Mouse (Mus musculus): ENCODE measurements at regions not wholly inside any gene's neighbourhood (a gene's known extent, or its start where the extent isn't known, plus 50 kb on each side); places are given as distances from the start of the nearest gene placed in this dataset.
"Not testable (repeated sequence)": the region's sequence is repeated elsewhere in the genome, so short reads cannot be mapped to it uniquely, and the experiment has no call there.

DNA sequence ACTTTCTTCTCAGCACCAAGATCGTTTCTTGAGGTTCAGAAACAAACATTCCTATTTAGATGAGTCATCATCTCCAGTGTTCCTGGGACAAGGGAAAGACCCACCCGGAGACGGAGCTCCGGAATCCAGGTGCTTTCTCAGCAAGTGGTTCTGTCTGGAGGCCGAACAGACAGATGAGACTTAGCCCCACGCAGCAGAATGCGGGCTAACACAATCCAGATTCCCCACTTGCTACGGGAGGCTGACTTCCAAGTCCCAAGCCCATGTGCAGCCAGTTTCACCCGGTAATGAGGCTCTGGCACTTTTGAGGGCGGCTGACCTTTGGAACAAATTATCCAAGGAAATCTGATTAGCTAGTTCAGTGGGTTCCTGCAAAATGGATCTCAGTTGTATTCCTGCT is 150.3 kb downstream of the Nucb2 start:
- WGBS (ENCODE audit: insufficient replicate concordance) = 66% methylated on average over 10 of the region's 10 CpGs
- Histone ChIP-seq H3K36me3 (replicated peaks; ENCODE audit: control insufficient read depth, insufficient read depth, low read depth) (no peaks in the 10 kb centered on the region), H3K9ac (replicated peaks) (no peak overlapping the region), H3K4me1 (replicated peaks; ENCODE audit: control insufficient read depth in 2 of 2, insufficient read depth in 2 of 2, low read length in 1 of 2) (no peaks in the 10 kb centered on the region), H3K27me3 (ENCODE audit: control insufficient read depth, insufficient read depth, low read length) (no peaks in the 10 kb centered on the region), H3K4me2 (ENCODE audit: low read depth) (no peak overlapping the region), H3K4me3 (ENCODE audit: insufficient read depth in 1 of 2, low read depth in 2 of 2, low read length in 2 of 2) (no peak overlapping the region), H3K9me3 (ENCODE audit: control insufficient read depth, low read length) (no peaks in the 10 kb centered on the region), H3K27ac (no peak overlapping the region)
- TF ChIP-seq CTCF (IDR thresholded peaks at IDR 0.05; ENCODE audit: low read depth) = no peak
- no peak for TF ChIP-seq EP300 (IDR thresholded peaks at IDR 0.05; ENCODE audit: low read depth)
- ATAC-seq (ENCODE audit: insufficient read depth) = no peak
- no peak for DNase-seq (ENCODE audit: low read depth in 3 of 3, low spot score in 3 of 3)

DNA sequence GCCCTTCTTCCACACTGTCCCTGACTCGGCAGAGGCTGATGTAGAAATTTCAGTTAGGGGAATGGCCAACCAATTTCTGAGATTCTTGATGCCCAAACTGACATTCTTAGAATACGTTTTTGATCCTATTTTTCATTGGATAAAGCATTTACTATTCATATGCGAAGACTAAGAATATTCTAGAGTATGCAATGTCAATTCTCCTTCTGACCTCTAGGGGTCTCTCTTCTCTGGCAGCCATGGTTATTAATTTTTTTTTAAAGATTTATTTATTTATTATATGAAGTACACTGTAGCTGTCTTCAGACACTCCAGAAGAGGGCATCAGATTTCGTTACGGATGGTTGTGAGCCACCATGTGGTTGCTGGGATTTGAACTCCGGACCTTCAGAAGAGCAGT is 152.9 kb downstream of the Nucb2 start:
- not testable (repeated sequence) for ATAC-seq (ENCODE audit: insufficient read depth); DNase-seq (ENCODE audit: low read depth in 3 of 3, low spot score in 3 of 3); H3K27ac ChIP-seq; H3K9me3 ChIP-seq (ENCODE audit: control insufficient read depth, low read length); H3K9ac ChIP-seq (replicated peaks); H3K4me2 ChIP-seq (ENCODE audit: low read depth); H3K36me3 ChIP-seq (replicated peaks; ENCODE audit: control insufficient read depth, insufficient read depth, low read depth); H3K4me3 ChIP-seq (ENCODE audit: insufficient read depth in 1 of 2, low read depth in 2 of 2, low read length in 2 of 2); H3K27me3 ChIP-seq (ENCODE audit: control insufficient read depth, insufficient read depth, low read length); H3K4me1 ChIP-seq (replicated peaks; ENCODE audit: control insufficient read depth in 2 of 2, insufficient read depth in 2 of 2, low read length in 1 of 2)
- peak; percentile 7; the same call in 1 of the 2 replicates for TF ChIP-seq CTCF (IDR thresholded peaks at IDR 0.05; ENCODE audit: low read depth)
- 74% methylated on average over 6 of the region's 6 CpGs for WGBS (ENCODE audit: insufficient replicate concordance)

DNA sequence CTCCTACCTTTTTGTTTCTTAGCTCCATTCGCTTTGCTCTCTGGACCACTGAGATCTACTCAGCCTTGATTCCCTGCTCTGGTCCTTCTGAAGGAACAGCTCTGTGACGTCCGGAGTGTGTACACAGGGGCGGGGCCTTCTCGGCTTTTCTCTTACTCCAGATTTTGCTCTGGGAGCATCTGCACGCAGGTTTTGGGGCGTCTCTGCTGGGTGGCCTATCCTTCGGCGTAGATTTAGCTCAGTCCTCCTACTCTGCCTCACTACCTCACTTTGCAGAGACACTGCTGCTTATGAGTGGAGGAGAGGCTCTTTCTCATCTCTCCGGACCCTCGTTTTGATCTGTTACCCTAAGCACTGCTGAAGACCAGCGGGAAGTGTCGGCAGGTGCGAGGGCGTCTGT is 161.4 kb downstream of the Nucb2 start:
- no peak overlapping the region for H3K4me3 ChIP-seq (ENCODE audit: insufficient read depth in 1 of 2, low read depth in 2 of 2, low read length in 2 of 2)
- H3K9ac ChIP-seq (replicated peaks) = no peak overlapping the region
- ATAC-seq (ENCODE audit: insufficient read depth) (no peak), DNase-seq (ENCODE audit: low read depth in 3 of 3, low spot score in 3 of 3) (no peak)
- no peak for TF ChIP-seq EP300 (IDR thresholded peaks at IDR 0.05; ENCODE audit: low read depth)
- no peak for TF ChIP-seq CTCF (IDR thresholded peaks at IDR 0.05; ENCODE audit: low read depth)
- H3K27me3 ChIP-seq (ENCODE audit: control insufficient read depth, insufficient read depth, low read length) = no peaks in the 10 kb centered on the region
- H3K4me1 ChIP-seq (replicated peaks; ENCODE audit: control insufficient read depth in 2 of 2, insufficient read depth in 2 of 2, low read length in 1 of 2) = no peaks in the 10 kb centered on the region
- 71% methylated on average over 15 of the region's 15 CpGs for WGBS (ENCODE audit: insufficient replicate concordance)
- no peak overlapping the region for H3K4me2 ChIP-seq (ENCODE audit: low read depth)
- H3K9me3 ChIP-seq (ENCODE audit: control insufficient read depth, low read length) = no peaks in the 10 kb centered on the region
- no peaks in the 10 kb centered on the region for H3K36me3 ChIP-seq (replicated peaks; ENCODE audit: control insufficient read depth, insufficient read depth, low read depth)
- no peak overlapping the region for H3K27ac ChIP-seq

- Histone ChIP-seq H3K36me3 (replicated peaks; ENCODE audit: control insufficient read depth, insufficient read depth, low read depth) (no peaks in the 10 kb centered on the region), H3K27ac (no peak overlapping the region), H3K9ac (replicated peaks) (no peak overlapping the region), H3K4me2 (ENCODE audit: low read depth) (no peak overlapping the region), H3K9me3 (ENCODE audit: control insufficient read depth, low read length) (no peaks in the 10 kb centered on the region), H3K27me3 (ENCODE audit: control insufficient read depth, insufficient read depth, low read length) (no peaks in the 10 kb centered on the region), H3K4me1 (replicated peaks; ENCODE audit: control insufficient read depth in 2 of 2, insufficient read depth in 2 of 2, low read length in 1 of 2) (no peaks in the 10 kb centered on the region), H3K4me3 (ENCODE audit: insufficient read depth in 1 of 2, low read depth in 2 of 2, low read length in 2 of 2) (no peak overlapping the region)
- no peak for DNase-seq (ENCODE audit: low read depth in 3 of 3, low spot score in 3 of 3)
- TF ChIP-seq EP300 (IDR thresholded peaks at IDR 0.05; ENCODE audit: low read depth) (no peak), CTCF (IDR thresholded peaks at IDR 0.05; ENCODE audit: low read depth) (no peak)
- ATAC-seq (ENCODE audit: insufficient read depth) = no peak
- 68% methylated on average over 16 of the region's 16 CpGs for WGBS (ENCODE audit: insufficient replicate concordance)
Measured at GRCm38 (mm10) chr7:116674199-116675019, 170.2 kb downstream of the Nucb2 start.

- H3K27me3 ChIP-seq (ENCODE audit: control insufficient read depth, insufficient read depth, low read length) = no peaks in the 10 kb centered on the region
- H3K36me3 ChIP-seq (replicated peaks; ENCODE audit: control insufficient read depth, insufficient read depth, low read depth) = no peaks in the 10 kb centered on the region
- DNase-seq (ENCODE audit: low read depth in 3 of 3, low spot score in 3 of 3) = no peak
- WGBS (ENCODE audit: insufficient replicate concordance) = 42% methylated on average over 1 of the region's 1 CpGs
- TF ChIP-seq CTCF (IDR thresholded peaks at IDR 0.05; ENCODE audit: low read depth) (0 out of 2 replicates have a peak, but pooled peaks have one; percentile 18), EP300 (IDR thresholded peaks at IDR 0.05; ENCODE audit: low read depth) (no peak)
- H3K4me1 ChIP-seq (replicated peaks; ENCODE audit: control insufficient read depth in 2 of 2, insufficient read depth in 2 of 2, low read length in 1 of 2) = no peaks in the 10 kb centered on the region
- no peak overlapping the region for H3K4me3 ChIP-seq (ENCODE audit: insufficient read depth in 1 of 2, low read depth in 2 of 2, low read length in 2 of 2)
- H3K4me2 ChIP-seq (ENCODE audit: low read depth) = no peak overlapping the region
- no peaks in the 10 kb centered on the region for H3K9me3 ChIP-seq (ENCODE audit: control insufficient read depth, low read length)
- H3K9ac ChIP-seq (replicated peaks) = no peak overlapping the region
- no peak for ATAC-seq (ENCODE audit: insufficient read depth)
- no peak overlapping the region for H3K27ac ChIP-seq
Measured at GRCm38 (mm10) chr7:116676696-116677095, 172.5 kb downstream of the Nucb2 start.
